Mouse (Mus musculus) embryonic facial prominence, embryonic 13.5 days (tissue): ENCODE measurements at regions not wholly inside any gene's neighbourhood (a gene's known extent, or its start where the extent isn't known, plus 50 kb on each side); places are given as distances from the start of the nearest gene placed in this dataset.

Experiments used
- ATAC-seq: fragments of 200-750 bp; cut with Nextera tagmentation; 2 replicates; pipeline ENCODE4 v1.8.0; 2017; ENCODE audit warnings: low read depth; ENCODE audit not compliant: insufficient number of reproducible peaks, insufficient read depth, low FRiP score, low TSS enrichment
- H3K27ac ChIP-seq: fragments of 300-500 bp; sonication (generic); 2 replicates; pipeline ENCODE4 v1.5.1; 2015; ENCODE audit warnings: moderate library complexity, mild to moderate bottlenecking, inconsistent platforms
- H3K27me3 ChIP-seq: fragments of 300-500 bp; sonication (generic); 2 replicates; pipeline ENCODE4 v1.6.1; 2015; ENCODE audit warnings: mild to moderate bottlenecking, inconsistent platforms
- H3K36me3 ChIP-seq: fragments of 300-500 bp; sonication (generic); 2 replicates; pipeline ENCODE4 v1.6.1; 2015; ENCODE audit warnings: mild to moderate bottlenecking, inconsistent platforms
- H3K4me1 ChIP-seq: fragments of 300-500 bp; sonication (generic); 2 replicates; pipeline ENCODE4 v1.6.1; 2015; ENCODE audit warnings: inconsistent platforms
- H3K4me2 ChIP-seq: fragments of 300-500 bp; sonication (generic); 2 replicates; pipeline ENCODE4 v1.6.1; 2015; ENCODE audit warnings: moderate library complexity, mild to moderate bottlenecking, inconsistent platforms
- H3K4me3 ChIP-seq: fragments of 300-500 bp; sonication (generic); 2 replicates; pipeline ENCODE4 v1.5.1; 2015; ENCODE audit warnings: mild to moderate bottlenecking, inconsistent platforms
- H3K9ac ChIP-seq: fragments of 300-500 bp; sonication (generic); 2 replicates; pipeline ENCODE4 v1.6.1; 2015; ENCODE audit warnings: mild to moderate bottlenecking, inconsistent platforms
- H3K9me3 ChIP-seq: fragments of 300-500 bp; sonication (generic); 2 replicates; pipeline ENCODE4 v1.6.1; 2016; ENCODE audit warnings: inconsistent platforms
- WGBS: fragments of 180-500 bp; shearing (Covaris S2); methylation state at CpG from one replicate; pipeline ENCODE4 v1.1.7; 2015; ENCODE audit warnings: mixed read lengths; 5-methylcytosine and 5-hydroxymethylcytosine counted together

- no peak overlapping the region for H3K4me2 ChIP-seq
- no peak overlapping the region for H3K9ac ChIP-seq
- H3K9me3 ChIP-seq = no peaks in the 10 kb centered on the region
- no peaks in the 10 kb centered on the region for H3K4me1 ChIP-seq
- ATAC-seq = no peak
- no peak overlapping the region for H3K27ac ChIP-seq
- no peaks in the 10 kb centered on the region for H3K27me3 ChIP-seq
- H3K36me3 ChIP-seq = no peaks in the 10 kb centered on the region
- no peak overlapping the region for H3K4me3 ChIP-seq
- WGBS = 67% methylated on average over 6 of the region's 6 CpGs
Measured at GRCm38 (mm10) chr1:89385111-89385510, 69.5 kb upstream of the Agap1 start.

DNA sequence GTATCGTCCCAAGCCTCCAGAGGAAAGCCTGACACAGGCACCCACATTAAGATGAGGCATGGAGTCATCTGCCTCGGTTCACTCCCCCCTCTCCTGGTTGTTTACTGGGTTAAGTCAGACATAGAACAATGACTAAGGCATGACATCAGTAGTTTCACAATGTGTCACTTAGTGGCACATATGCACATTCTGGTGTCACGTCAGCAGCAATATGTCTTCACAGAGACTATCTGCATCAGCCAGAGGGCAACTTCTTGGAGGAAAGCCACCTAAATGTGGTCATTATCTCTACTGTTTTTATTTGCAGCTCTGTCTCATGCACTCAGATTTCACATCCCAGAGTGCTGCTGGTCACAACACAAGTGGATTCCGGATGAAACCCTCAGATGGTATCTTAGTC is 61.9 kb upstream of the Agap1 start:
- WGBS = 80% methylated on average over 4 of the region's 4 CpGs
- H3K9ac ChIP-seq = no peak overlapping the region
- no peaks in the 10 kb centered on the region for H3K36me3 ChIP-seq
- H3K9me3 ChIP-seq = no peaks in the 10 kb centered on the region
- H3K4me2 ChIP-seq = no peak overlapping the region
- no peaks in the 10 kb centered on the region for H3K27me3 ChIP-seq
- H3K4me1 ChIP-seq = 0 out of 2 replicates have a peak, but pooled peaks cover 6% of the 10 kb centered on the region
- H3K27ac ChIP-seq = no peak overlapping the region
- no peak overlapping the region for H3K4me3 ChIP-seq
- ATAC-seq = no peak

- Histone ChIP-seq H3K4me2 (no peak overlapping the region), H3K4me1 (0 out of 2 replicates have a peak, but pooled peaks cover 6% of the 10 kb centered on the region), H3K9ac (no peak overlapping the region), H3K27ac (no peak overlapping the region), H3K9me3 (no peaks in the 10 kb centered on the region), H3K36me3 (no peaks in the 10 kb centered on the region), H3K27me3 (no peaks in the 10 kb centered on the region), H3K4me3 (no peak overlapping the region)
- 52% methylated on average over 7 of the region's 7 CpGs for WGBS
- no peak for ATAC-seq
Measured at GRCm38 (mm10) chr1:89394471-89394870, 60.1 kb upstream of the Agap1 start.

- H3K9ac ChIP-seq = no peak overlapping the region
- no peaks in the 10 kb centered on the region for H3K9me3 ChIP-seq
- 37% methylated on average over 10 of the region's 10 CpGs for WGBS
- H3K36me3 ChIP-seq = no peaks in the 10 kb centered on the region
- no peaks in the 10 kb centered on the region for H3K27me3 ChIP-seq
- H3K4me2 ChIP-seq = no peak overlapping the region
- ATAC-seq = no peak
- no peak overlapping the region for H3K4me3 ChIP-seq
- no peak overlapping the region for H3K27ac ChIP-seq
- H3K4me1 ChIP-seq = no peaks in the 10 kb centered on the region
Measured at GRCm38 (mm10) chr1:89400734-89401202, 53.8 kb upstream of the Agap1 start.

- H3K27ac ChIP-seq = no peak overlapping the region
- no peak for ATAC-seq
- WGBS = 80% methylated on average over 5 of the region's 5 CpGs
- H3K4me1 ChIP-seq = no peaks in the 10 kb centered on the region
- H3K36me3 ChIP-seq = no peaks in the 10 kb centered on the region
- H3K9me3 ChIP-seq = no peaks in the 10 kb centered on the region
- no peak overlapping the region for H3K4me3 ChIP-seq
- H3K27me3 ChIP-seq = no peaks in the 10 kb centered on the region
- no peak overlapping the region for H3K4me2 ChIP-seq
- H3K9ac ChIP-seq = no peak overlapping the region
Measured at GRCm38 (mm10) chr1:89402513-89403210, 51.9 kb upstream of the Agap1 start.

DNA sequence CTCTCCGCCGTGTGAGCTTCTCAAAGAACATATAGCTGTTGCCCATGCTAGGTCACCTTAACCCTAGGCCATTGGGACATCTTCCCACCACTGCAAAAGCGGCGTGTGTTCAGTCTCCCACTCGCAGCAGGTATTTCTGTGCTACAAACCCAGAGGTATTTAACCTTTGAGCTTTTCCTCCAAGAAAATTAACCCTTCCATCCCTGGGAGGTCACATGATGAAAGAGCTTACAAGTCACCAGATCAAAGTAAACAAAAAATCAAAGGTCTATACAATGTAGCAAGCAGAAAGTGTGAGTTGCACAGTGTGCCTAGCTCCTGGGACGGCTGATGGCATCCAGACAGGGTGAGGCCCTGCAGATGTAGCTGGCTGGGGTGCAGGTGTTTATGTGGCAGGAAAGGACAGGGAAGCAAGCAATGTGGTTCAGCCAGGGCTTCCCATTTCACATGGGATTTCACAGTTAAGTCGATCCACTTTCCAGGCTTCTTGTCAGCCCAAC is 51.0 kb upstream of the Agap1 start:
- Histone ChIP-seq H3K27ac (no peak overlapping the region), H3K4me3 (no peak overlapping the region), H3K9ac (no peak overlapping the region), H3K4me1 (no peaks in the 10 kb centered on the region), H3K36me3 (no peaks in the 10 kb centered on the region), H3K27me3 (no peaks in the 10 kb centered on the region), H3K4me2 (no peak overlapping the region), H3K9me3 (no peaks in the 10 kb centered on the region)
- 55% methylated on average over 7 of the region's 7 CpGs for WGBS
- ATAC-seq = no peak
